Mouse (Mus musculus): ENCODE data around the gene Dcaf8. TPM values are rescaled to one million over a fixed set of nuclear protein-coding genes. Genes with fewer than 3 reads are reported as not detected.

The Dcaf8 gene
- polyA plus RNA-seq, 1 experiment = 4.3 TPM

DNA sequence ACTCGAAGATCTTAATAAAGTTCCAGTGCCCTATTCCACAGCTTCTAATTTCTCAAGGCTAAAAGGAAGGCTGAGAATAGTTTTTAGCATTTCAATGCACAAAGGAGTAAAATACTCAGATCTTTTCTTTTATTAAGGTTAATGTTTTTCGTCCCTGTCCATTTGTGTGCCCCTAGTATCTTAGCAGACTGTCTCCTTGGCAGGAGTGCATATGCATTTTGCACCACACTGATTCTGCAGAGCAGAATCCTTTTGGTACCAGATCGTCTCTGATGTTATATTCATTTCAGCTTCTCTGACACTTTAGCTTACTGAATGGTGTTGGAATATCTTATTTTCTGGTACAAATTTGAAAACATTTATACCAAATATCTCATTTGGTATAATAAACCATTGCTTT, 33.9 kb downstream of the Dcaf8 start:
- no peaks in the 10 kb centered on the region for H3K9me3 ChIP-seq (ENCODE audit: control insufficient read depth, low read length)
- H3K27me3 ChIP-seq (ENCODE audit: control insufficient read depth) = no peaks in the 10 kb centered on the region
- TF ChIP-seq GATA1 (IDR thresholded peaks at IDR 0.05; ENCODE audit: low read length) (no peak), TAL1 (IDR thresholded peaks at IDR 0.05; ENCODE audit: low read length) (no peak)
- H3K36me3 ChIP-seq (ENCODE audit: control insufficient read depth) = peaks cover 93% of the 10 kb centered on the region
- peaks cover 13% of the 10 kb centered on the region for H3K4me1 ChIP-seq (ENCODE audit: control insufficient read depth)
- H3K4me3 ChIP-seq (replicated peaks) = no peak overlapping the region

DNA sequence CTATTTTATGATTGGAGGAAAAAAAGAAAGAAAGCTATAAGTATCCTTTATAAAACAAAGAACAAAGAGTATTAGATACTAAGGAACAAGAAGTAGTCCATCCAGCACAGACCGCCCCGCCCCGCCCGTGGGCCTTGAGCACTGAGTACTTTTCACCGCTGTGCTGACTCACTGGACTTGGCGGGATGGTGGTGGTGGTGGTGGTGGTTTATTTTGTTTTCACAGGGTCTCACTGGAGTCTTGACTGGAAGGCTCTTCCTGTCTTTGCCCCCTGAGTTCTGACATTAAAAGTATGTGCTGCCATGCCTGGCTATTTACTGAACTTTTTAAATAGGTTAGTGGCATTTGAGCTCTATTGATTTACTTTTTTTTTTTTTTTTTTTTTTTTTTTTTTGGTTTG, 35.2 kb downstream of the Dcaf8 start:
- TF ChIP-seq TAL1 (IDR thresholded peaks at IDR 0.05; ENCODE audit: low read length) (no peak), GATA1 (IDR thresholded peaks at IDR 0.05; ENCODE audit: low read length) (no peak)
- peaks cover 93% of the 10 kb centered on the region for H3K36me3 ChIP-seq (ENCODE audit: control insufficient read depth)
- no peaks in the 10 kb centered on the region for H3K27me3 ChIP-seq (ENCODE audit: control insufficient read depth)
- H3K4me3 ChIP-seq (replicated peaks) = no peak overlapping the region
- peaks cover 13% of the 10 kb centered on the region for H3K4me1 ChIP-seq (ENCODE audit: control insufficient read depth)
- H3K9me3 ChIP-seq (ENCODE audit: control insufficient read depth, low read length) = no peaks in the 10 kb centered on the region

DNA sequence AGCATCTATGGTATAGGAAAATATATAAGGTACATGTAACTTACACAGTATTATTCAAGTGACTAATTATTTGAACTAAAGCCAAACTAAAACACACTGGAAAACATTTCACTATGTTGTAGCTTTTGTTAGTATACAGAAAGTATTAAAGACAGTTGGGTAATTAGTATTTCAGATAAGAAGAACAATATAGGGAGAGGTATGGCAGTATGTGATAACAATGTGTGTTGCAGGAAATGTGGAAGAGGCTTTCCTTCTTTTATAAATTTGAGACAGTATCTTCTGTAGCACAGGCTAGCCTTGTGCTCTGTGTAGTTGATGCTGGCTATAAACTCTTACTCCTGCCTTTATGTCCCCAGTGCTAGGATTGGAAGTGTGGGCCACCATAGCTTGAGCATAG, 36.0 kb downstream of the Dcaf8 start:
- H3K9me3 ChIP-seq (ENCODE audit: control insufficient read depth, low read length) = no peaks in the 10 kb centered on the region
- H3K36me3 ChIP-seq (ENCODE audit: control insufficient read depth) = peaks cover 93% of the 10 kb centered on the region
- H3K27me3 ChIP-seq (ENCODE audit: control insufficient read depth) = no peaks in the 10 kb centered on the region
- H3K4me1 ChIP-seq (ENCODE audit: control insufficient read depth) = peaks cover 13% of the 10 kb centered on the region
- no peak overlapping the region for H3K4me3 ChIP-seq (replicated peaks)
- TF ChIP-seq GATA1 (IDR thresholded peaks at IDR 0.05; ENCODE audit: low read length) (no peak), TAL1 (IDR thresholded peaks at IDR 0.05; ENCODE audit: low read length) (no peak)

DNA sequence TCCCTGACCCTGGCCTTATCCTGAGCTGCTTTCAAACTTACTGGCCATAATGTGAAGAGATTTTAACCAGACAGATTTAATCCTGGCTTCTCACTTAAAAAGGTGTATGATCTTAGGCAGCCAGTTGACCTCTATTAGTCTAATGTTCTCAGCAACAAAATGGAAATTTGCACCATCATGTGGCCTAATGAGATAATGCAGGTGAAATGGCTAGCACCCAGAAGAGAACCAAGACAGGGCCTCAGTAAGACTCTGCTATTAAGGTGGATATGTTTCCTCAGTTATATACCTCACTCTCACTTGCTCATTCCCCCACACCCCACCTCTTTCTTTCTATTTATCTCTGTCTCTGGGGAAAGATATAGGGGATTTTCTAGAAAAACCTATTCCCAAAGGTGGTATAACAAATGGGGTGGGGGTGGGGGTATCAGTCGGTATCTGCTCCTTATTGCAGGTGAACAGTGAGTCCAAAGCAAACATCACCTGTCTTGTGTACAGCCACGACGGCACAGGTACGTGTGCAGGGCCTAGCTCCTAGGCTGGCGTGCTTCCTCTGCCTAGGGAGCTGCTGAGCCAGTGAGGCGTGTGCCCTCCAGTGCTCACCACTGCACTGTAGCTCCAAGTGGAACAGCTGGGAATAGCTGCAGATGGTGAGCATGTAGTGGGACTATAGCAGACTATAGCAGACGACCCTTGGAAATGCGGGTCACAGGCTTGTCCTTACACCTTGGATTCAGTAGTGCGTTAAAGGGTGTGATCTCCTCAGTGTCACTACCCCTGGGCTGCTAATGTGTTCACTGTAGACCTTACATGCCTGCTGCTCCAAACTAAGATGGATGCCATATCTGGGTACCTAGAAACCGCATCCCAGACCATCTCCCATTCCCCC, 38.8 kb downstream of the Dcaf8 start:
- no peak for TF ChIP-seq GATA1 (IDR thresholded peaks at IDR 0.05; ENCODE audit: low read length)
- no peak for TF ChIP-seq TAL1 (IDR thresholded peaks at IDR 0.05; ENCODE audit: low read length)
- Histone ChIP-seq H3K4me1 (ENCODE audit: control insufficient read depth) (peaks cover 13% of the 10 kb centered on the region), H3K9me3 (ENCODE audit: control insufficient read depth, low read length) (no peaks in the 10 kb centered on the region), H3K4me3 (replicated peaks) (no peak overlapping the region), H3K27me3 (ENCODE audit: control insufficient read depth) (no peaks in the 10 kb centered on the region), H3K36me3 (ENCODE audit: control insufficient read depth) (peaks cover 93% of the 10 kb centered on the region)

DNA sequence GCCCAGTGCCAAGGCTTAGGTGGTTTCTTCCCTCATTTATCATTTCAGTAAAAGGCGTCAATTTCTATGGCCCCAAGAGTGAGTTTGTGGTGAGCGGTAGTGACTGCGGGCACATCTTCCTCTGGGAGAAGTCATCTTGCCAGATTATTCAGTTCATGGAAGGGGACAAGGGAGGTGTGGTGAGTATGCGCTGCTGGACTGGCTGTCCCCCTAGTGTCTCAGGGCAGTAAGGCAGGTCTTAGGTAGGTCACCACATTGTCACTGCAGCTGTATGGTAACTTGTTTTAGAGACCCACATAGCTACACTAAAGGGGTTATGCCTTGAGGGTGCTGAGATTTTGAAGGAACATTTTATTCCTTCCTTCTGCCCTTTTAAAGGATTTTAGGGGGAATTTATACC, 41.0 kb downstream of the Dcaf8 start:
- peaks cover 94% of the 10 kb centered on the region for H3K36me3 ChIP-seq (ENCODE audit: control insufficient read depth)
- no peak overlapping the region for H3K4me3 ChIP-seq (replicated peaks)
- TF ChIP-seq TAL1 (IDR thresholded peaks at IDR 0.05; ENCODE audit: low read length) (no peak), GATA1 (IDR thresholded peaks at IDR 0.05; ENCODE audit: low read length) (no peak)
- no peaks in the 10 kb centered on the region for H3K9me3 ChIP-seq (ENCODE audit: control insufficient read depth, low read length)
- H3K27me3 ChIP-seq (ENCODE audit: control insufficient read depth) = no peaks in the 10 kb centered on the region
- H3K4me1 ChIP-seq (ENCODE audit: control insufficient read depth) = peaks cover 2% of the 10 kb centered on the region

DNA sequence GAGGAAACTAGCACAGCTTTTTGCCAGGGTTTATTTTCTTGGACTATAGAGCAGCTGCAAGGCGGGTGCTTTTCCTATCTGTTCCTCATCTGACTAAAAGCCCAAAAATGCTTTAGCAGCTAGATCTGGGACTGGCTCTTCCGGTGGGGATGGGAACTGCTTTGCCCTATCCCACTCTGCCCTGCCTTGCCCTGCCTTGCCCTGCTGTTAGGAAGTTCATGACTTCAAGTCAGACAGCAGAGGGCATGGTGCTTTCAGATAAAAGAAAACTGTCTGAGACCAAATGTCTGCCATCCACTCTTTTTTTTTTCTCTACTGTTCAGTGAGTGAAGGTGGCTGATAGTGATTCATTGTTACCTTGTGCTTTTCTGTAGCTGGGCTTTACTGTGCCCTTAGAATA, 43.7 kb downstream of the Dcaf8 start:
- no peaks in the 10 kb centered on the region for H3K9me3 ChIP-seq (ENCODE audit: control insufficient read depth, low read length)
- H3K36me3 ChIP-seq (ENCODE audit: control insufficient read depth) = peaks cover 96% of the 10 kb centered on the region

DNA sequence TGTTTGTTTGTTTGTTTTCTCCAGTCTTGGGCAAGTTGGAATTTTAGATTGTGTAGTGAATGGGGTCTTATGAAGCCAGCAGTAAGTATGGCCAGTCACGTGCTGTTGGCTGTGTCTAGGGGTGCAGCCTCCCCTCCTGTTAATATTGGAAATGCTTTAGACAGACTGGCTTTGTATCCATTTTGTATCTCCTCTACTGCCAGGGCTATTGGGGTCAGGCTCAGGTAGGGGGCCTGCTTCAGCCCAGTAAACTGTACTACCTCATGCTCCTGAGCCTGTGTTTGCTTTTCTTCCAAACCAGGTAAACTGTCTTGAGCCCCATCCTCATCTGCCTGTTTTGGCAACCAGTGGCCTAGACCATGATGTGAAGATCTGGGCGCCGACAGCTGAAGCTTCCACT, 44.3 kb downstream of the Dcaf8 start:
- TF ChIP-seq TAL1 (IDR thresholded peaks at IDR 0.05; ENCODE audit: low read length) (no peak), GATA1 (IDR thresholded peaks at IDR 0.05; ENCODE audit: low read length) (no peak)
- Histone ChIP-seq H3K4me1 (ENCODE audit: control insufficient read depth) (no peaks in the 10 kb centered on the region), H3K4me3 (replicated peaks) (no peak overlapping the region), H3K27me3 (ENCODE audit: control insufficient read depth) (no peaks in the 10 kb centered on the region), H3K36me3 (ENCODE audit: control insufficient read depth) (peaks cover 96% of the 10 kb centered on the region), H3K9me3 (ENCODE audit: control insufficient read depth, low read length) (no peaks in the 10 kb centered on the region)

More for the DNA sequence above, 43.7 kb downstream of the Dcaf8 start:
- H3K4me1 ChIP-seq (ENCODE audit: control insufficient read depth) = no peaks in the 10 kb centered on the region
- H3K27me3 ChIP-seq (ENCODE audit: control insufficient read depth) = no peaks in the 10 kb centered on the region
- no peak overlapping the region for H3K4me3 ChIP-seq (replicated peaks)
- TF ChIP-seq GATA1 (IDR thresholded peaks at IDR 0.05; ENCODE audit: low read length) (no peak), TAL1 (IDR thresholded peaks at IDR 0.05; ENCODE audit: low read length) (no peak)

DNA sequence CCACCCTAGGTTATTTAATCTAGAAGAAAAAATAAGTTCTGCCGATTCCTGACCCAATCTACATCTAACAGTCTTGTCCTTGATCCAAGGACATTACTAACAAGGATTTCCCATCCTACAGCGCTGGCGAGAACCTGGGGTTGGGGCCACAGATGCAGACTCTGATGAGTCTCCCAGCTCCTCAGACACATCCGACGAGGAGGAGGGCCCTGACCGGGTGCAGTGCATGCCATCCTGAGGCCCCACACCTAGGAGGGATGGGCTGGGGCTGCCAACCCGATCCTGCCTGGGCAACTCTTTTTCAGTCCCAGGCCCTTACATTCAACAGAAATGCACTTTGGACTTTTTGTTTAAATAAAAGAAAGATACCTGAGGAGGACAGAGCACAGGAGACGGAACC, 46.6 kb downstream of the Dcaf8 start:
- Histone ChIP-seq H3K4me1 (ENCODE audit: control insufficient read depth) (no peaks in the 10 kb centered on the region), H3K36me3 (ENCODE audit: control insufficient read depth) (peaks cover 94% of the 10 kb centered on the region), H3K9me3 (ENCODE audit: control insufficient read depth, low read length) (no peaks in the 10 kb centered on the region)

DNA sequence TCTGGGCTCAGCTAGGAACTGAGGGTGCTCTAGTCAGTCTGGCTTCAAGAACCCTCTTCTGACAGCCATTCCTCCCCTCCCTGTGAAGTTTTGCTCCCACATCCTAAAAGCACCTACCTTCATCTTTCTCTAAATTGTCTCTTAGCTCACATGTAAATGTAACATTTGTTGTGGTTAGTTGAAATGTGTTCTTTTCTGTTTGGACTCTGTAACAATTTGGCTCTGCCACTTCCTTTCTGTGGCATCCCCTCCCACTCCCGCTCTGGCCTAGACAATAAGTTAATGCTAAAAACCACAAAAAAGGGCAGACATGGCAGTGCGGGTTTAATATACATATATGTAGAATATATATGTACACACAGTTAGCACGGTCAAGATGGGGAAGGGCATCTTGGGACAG, 49.3 kb downstream of the Dcaf8 start:
- Histone ChIP-seq H3K9me3 (ENCODE audit: control insufficient read depth, low read length) (no peaks in the 10 kb centered on the region), H3K4me3 (replicated peaks) (no peak overlapping the region), H3K27me3 (ENCODE audit: control insufficient read depth) (no peaks in the 10 kb centered on the region), H3K36me3 (ENCODE audit: control insufficient read depth) (peaks cover 94% of the 10 kb centered on the region), H3K4me1 (ENCODE audit: control insufficient read depth) (no peaks in the 10 kb centered on the region; the same call in 1 of the 2 replicates)
- TF ChIP-seq GATA1 (IDR thresholded peaks at IDR 0.05; ENCODE audit: low read length) = no peak
- TF ChIP-seq TAL1 (IDR thresholded peaks at IDR 0.05; ENCODE audit: low read length) = no peak

More for the DNA sequence above, 46.6 kb downstream of the Dcaf8 start:
- H3K27me3 ChIP-seq (ENCODE audit: control insufficient read depth) = no peaks in the 10 kb centered on the region
- TF ChIP-seq TAL1 (IDR thresholded peaks at IDR 0.05; ENCODE audit: low read length) = no peak
- TF ChIP-seq GATA1 (IDR thresholded peaks at IDR 0.05; ENCODE audit: low read length) = no peak
- H3K4me3 ChIP-seq (replicated peaks) = no peak overlapping the region

All from erythroblast, embryonic 14.5 days (primary cell).